Mouse (Mus musculus) heart, embryonic 14.5 days (tissue): ENCODE data around the gene Hivep3. TPM values are rescaled to one million over a fixed set of nuclear protein-coding genes. Genes with fewer than 3 reads are reported as not detected.

Source experiments
- ATAC-seq: fragments of 200-750 bp; cut with Nextera tagmentation; 2 replicates; pipeline ENCODE4 v1.8.0; 2017; ENCODE audit warnings: low read depth, moderate TSS enrichment; ENCODE audit not compliant: insufficient number of reproducible peaks, insufficient read depth, low FRiP score
- H3K27ac ChIP-seq, 2 experiments: fragments of 200-500 bp in 1 of 2; fragments of 300-500 bp in 1 of 2; sonication (generic) in 1 of 2; replicated peaks in 1 of 2; 2 replicates each; pipeline ENCODE4 v1.5.1; 2012 to 2014; ENCODE audit warnings: low read depth in 2 of 2, low read length in 2 of 2, control low read depth in 1 of 2, mild to moderate bottlenecking in 1 of 2, mixed read lengths in 1 of 2; ENCODE audit not compliant: control insufficient read depth in 1 of 2, insufficient read depth in 1 of 2
- H3K27me3 ChIP-seq: fragments of 300-500 bp; sonication (generic); 2 replicates; pipeline ENCODE4 v1.6.1; 2014; ENCODE audit warnings: mild to moderate bottlenecking, low read length, control low read depth; ENCODE audit not compliant: control insufficient read depth, insufficient read depth
- H3K36me3 ChIP-seq: fragments of 300-500 bp; sonication (generic); 2 replicates; pipeline ENCODE4 v1.6.1; 2014; ENCODE audit warnings: mild to moderate bottlenecking, control low read depth, low read length, mixed read lengths; ENCODE audit not compliant: control insufficient read depth, insufficient read depth
- H3K4me1 ChIP-seq, 2 experiments: fragments of 200-500 bp in 1 of 2; fragments of 300-500 bp in 1 of 2; sonication (generic) in 1 of 2; 2 replicates each; pipeline ENCODE4 v1.6.1; 2012 to 2014; ENCODE audit warnings: low read length in 2 of 2, control low read depth in 1 of 2, mixed read lengths in 1 of 2; ENCODE audit not compliant: control insufficient read depth in 2 of 2, insufficient read depth in 2 of 2
- H3K4me2 ChIP-seq: fragments of 300-500 bp; sonication (generic); 2 replicates; pipeline ENCODE4 v1.6.1; 2014; ENCODE audit warnings: mild to moderate bottlenecking, low read length
- H3K4me3 ChIP-seq, 2 experiments: fragments of 200-500 bp in 1 of 2; fragments of 300-500 bp in 1 of 2; sonication (generic) in 1 of 2; 2 replicates each; pipeline ENCODE4 v1.5.1; 2012 to 2014; ENCODE audit warnings: low read length in 2 of 2, mild to moderate bottlenecking in 2 of 2, control low read depth in 1 of 2, low read depth in 1 of 2, moderate library complexity in 1 of 2; ENCODE audit not compliant: control insufficient read depth in 1 of 2, insufficient read depth in 1 of 2
- H3K9ac ChIP-seq: fragments of 300-500 bp; sonication (generic); 2 replicates; pipeline ENCODE4 v1.6.1; 2014; ENCODE audit warnings: mild to moderate bottlenecking, low read length
- H3K9me3 ChIP-seq: fragments of 300-500 bp; sonication (generic); 2 replicates; pipeline ENCODE4 v1.6.1; 2016; ENCODE audit warnings: low read length, control low read depth; ENCODE audit not compliant: control insufficient read depth
- WGBS: fragments of 180-500 bp; shearing (Covaris S2); extraction: QIAGEN DNeasy Blood & Tissue Kit; methylation state at CpG from one replicate; pipeline ENCODE4 v1.1.7; 2014; 5-methylcytosine and 5-hydroxymethylcytosine counted together
- polyA plus RNA-seq: library from polyadenylated mRNA; unstranded; fragments of >200 nt; fragmentation: Nextera tagmentation; extraction: Ambion mirVana; gene quantifications from 2 replicates; pipeline ENCODE4 v1.2.1, GENCODE M21; 2014

Hivep3 gene
- polyA plus RNA-seq, 1 experiment from 2014 or later = 6.8 TPM

GRCm38 (mm10) chr4:119784959-119785358 is 51.4 kb downstream of the Hivep3 start:
- Histone ChIP-seq H3K9ac (no peak overlapping the region), H3K9me3 (no peaks in the 10 kb centered on the region), H3K4me2 (no peak overlapping the region), H3K27me3 (no peaks in the 10 kb centered on the region), H3K4me3 (no peak overlapping the region), H3K27ac (no peak overlapping the region), H3K36me3 (no peaks in the 10 kb centered on the region), H3K4me1 (peaks cover 0 to 1% of the 10 kb centered on the region in 2 experiments; a peak in 1 of 4 replicates)
- WGBS = 71% methylated on average over 3 of the region's 3 CpGs
- no peak for ATAC-seq

GRCm38 (mm10) chr4:119786307-119786706 is 52.7 kb downstream of the Hivep3 start:
- no peak for ATAC-seq
- 68% methylated on average over 2 of the region's 2 CpGs for WGBS
- Histone ChIP-seq H3K27me3 (no peaks in the 10 kb centered on the region), H3K27ac (no peak overlapping the region), H3K4me1 (no peaks in the 10 kb centered on the region), H3K4me2 (no peak overlapping the region), H3K9ac (no peak overlapping the region), H3K4me3 (no peak overlapping the region), H3K9me3 (no peaks in the 10 kb centered on the region), H3K36me3 (no peaks in the 10 kb centered on the region)

GRCm38 (mm10) chr4:119786721-119787120 is 53.1 kb downstream of the Hivep3 start:
- H3K27me3 ChIP-seq = no peaks in the 10 kb centered on the region
- H3K27ac ChIP-seq = no peak overlapping the region
- no peak overlapping the region for H3K9ac ChIP-seq
- no peak overlapping the region for H3K4me3 ChIP-seq
- H3K9me3 ChIP-seq = no peaks in the 10 kb centered on the region
- 58% methylated on average over 1 of the region's 2 CpGs for whole genome bisulfite sequencing
- H3K4me2 ChIP-seq = no peak overlapping the region
- H3K36me3 ChIP-seq = no peaks in the 10 kb centered on the region
- no peak for ATAC-seq
- no peaks in the 10 kb centered on the region for H3K4me1 ChIP-seq

- Histone ChIP-seq H3K27ac (no peak overlapping the region), H3K9me3 (no peaks in the 10 kb centered on the region), H3K4me3 (no peak overlapping the region), H3K36me3 (no peaks in the 10 kb centered on the region), H3K4me1 (no peaks in the 10 kb centered on the region), H3K27me3 (no peaks in the 10 kb centered on the region), H3K9ac (no peak overlapping the region), H3K4me2 (no peak overlapping the region)
- ATAC-seq = no peak
- WGBS = 86% methylated on average over 6 of the region's 6 CpGs
Measured at GRCm38 (mm10) chr4:119788746-119789145, 55.2 kb downstream of the Hivep3 start.

- no peak overlapping the region for H3K27ac ChIP-seq
- no peak overlapping the region for H3K4me2 ChIP-seq
- WGBS = 78% methylated on average over 9 of the region's 9 CpGs
- no peaks in the 10 kb centered on the region for H3K36me3 ChIP-seq
- no peak overlapping the region for H3K4me3 ChIP-seq
- no peaks in the 10 kb centered on the region for H3K27me3 ChIP-seq
- no peaks in the 10 kb centered on the region for H3K4me1 ChIP-seq
- H3K9me3 ChIP-seq = no peaks in the 10 kb centered on the region
- no peak overlapping the region for H3K9ac ChIP-seq
- ATAC-seq = no peak
Measured at GRCm38 (mm10) chr4:119789495-119790148, 56.0 kb downstream of the Hivep3 start.

- ATAC-seq = no peak
- Histone ChIP-seq H3K4me3 (no peak overlapping the region), H3K9ac (no peak overlapping the region), H3K4me1 (no peaks in the 10 kb centered on the region), H3K27ac (no peak overlapping the region), H3K4me2 (no peak overlapping the region), H3K36me3 (no peaks in the 10 kb centered on the region), H3K9me3 (no peaks in the 10 kb centered on the region), H3K27me3 (no peaks in the 10 kb centered on the region)
- WGBS = 68% methylated on average over 3 of the region's 3 CpGs
Measured at GRCm38 (mm10) chr4:119798891-119799290, 65.3 kb downstream of the Hivep3 start.

- Histone ChIP-seq H3K36me3 (no peaks in the 10 kb centered on the region), H3K4me3 (no peak overlapping the region), H3K9ac (no peak overlapping the region), H3K9me3 (no peaks in the 10 kb centered on the region), H3K27ac (no peak overlapping the region), H3K4me1 (no peaks in the 10 kb centered on the region), H3K27me3 (no peaks in the 10 kb centered on the region), H3K4me2 (no peak overlapping the region)
- no peak for ATAC-seq
- WGBS = 67% methylated on average over 2 of the region's 2 CpGs
Measured at GRCm38 (mm10) chr4:119806556-119806955, 73.0 kb downstream of the Hivep3 start.

- Histone ChIP-seq H3K4me2 (no peak overlapping the region), H3K4me3 (no peak overlapping the region), H3K4me1 (no peaks in the 10 kb centered on the region), H3K27me3 (no peaks in the 10 kb centered on the region), H3K9ac (no peak overlapping the region), H3K36me3 (no peaks in the 10 kb centered on the region), H3K9me3 (no peaks in the 10 kb centered on the region), H3K27ac (no peak overlapping the region)
- WGBS = 43% methylated on average over 2 of the region's 2 CpGs
- ATAC-seq = no peak
Measured at GRCm38 (mm10) chr4:119807359-119807758, 73.8 kb downstream of the Hivep3 start.
